Mouse (Mus musculus) MEL (cell line): ENCODE measurements around the gene Ltn1. TPM values are rescaled to one million over a fixed set of nuclear protein-coding genes. Genes with fewer than 3 reads are reported as not detected.

Experiments used
- DNase-seq: peaks from one replicate; pipeline ENCODE4 v3.0.0; 2011; ENCODE audit warnings: low read depth, low spot score
- H3K27ac ChIP-seq: 2 replicates; pipeline ENCODE4 v1.5.1; 2012; ENCODE audit warnings: low read depth, mild to moderate bottlenecking, control low read depth, low read length, moderate library complexity; ENCODE audit not compliant: control insufficient read depth
- H3K27me3 ChIP-seq, 2 experiments: fragments of 150-350 bp in 1 of 2; sonication (generic) in 1 of 2; 2 replicates each; pipeline ENCODE4 v1.6.1; 2012; ENCODE audit warnings: low read length in 2 of 2, mild to moderate bottlenecking in 2 of 2, improper control_type of control experiment in 1 of 2, moderate library complexity in 1 of 2; ENCODE audit not compliant: insufficient read depth in 2 of 2, control insufficient read depth in 1 of 2
- H3K36me3 ChIP-seq, 2 experiments: 2 replicates each; pipeline ENCODE4 v1.6.1; 2012 to 2014; ENCODE audit warnings: low read length in 2 of 2, improper control_type of control experiment in 1 of 2, inconsistent platforms in 1 of 2, mild to moderate bottlenecking in 1 of 2; ENCODE audit not compliant: insufficient read depth in 2 of 2, control insufficient read depth in 1 of 2
- H3K4me1 ChIP-seq, 2 experiments: fragments of 150-350 bp in 1 of 2; sonication (generic) in 1 of 2; 2 replicates each; pipeline ENCODE4 v1.6.1; 2012; ENCODE audit warnings: low read length in 2 of 2, improper control_type of control experiment in 1 of 2, mild to moderate bottlenecking in 1 of 2; ENCODE audit not compliant: insufficient read depth in 2 of 2, control insufficient read depth in 1 of 2
- H3K4me3 ChIP-seq, 2 experiments: fragments of 150-350 bp in 1 of 2; sonication (generic) in 1 of 2; 2 replicates each; pipeline ENCODE4 v1.5.1; 2012; ENCODE audit warnings: low read depth in 2 of 2, low read length in 2 of 2, mild to moderate bottlenecking in 2 of 2, moderate library complexity in 2 of 2, control low read depth in 1 of 2, improper control_type of control experiment in 1 of 2; ENCODE audit not compliant: control insufficient read depth in 1 of 2, insufficient read depth in 1 of 2
- H3K79me2 ChIP-seq: 2 replicates; pipeline ENCODE4 v1.6.1; 2012; ENCODE audit warnings: mild to moderate bottlenecking, low read length, moderate library complexity; ENCODE audit not compliant: control insufficient read depth, poor library complexity, insufficient read depth
- H3K9ac ChIP-seq: 2 replicates; pipeline ENCODE4 v1.6.1; 2012; ENCODE audit warnings: low read depth, mild to moderate bottlenecking, control low read depth, low read length, moderate library complexity; ENCODE audit not compliant: control insufficient read depth, poor library complexity, severe bottlenecking
- H3K9me3 ChIP-seq: fragments of 150-350 bp; sonication (generic); replicated peaks from 2 replicates; pipeline ENCODE4 v1.6.1; 2012; ENCODE audit warnings: mild to moderate bottlenecking, low read length, improper control_type of control experiment, moderate library complexity; ENCODE audit not compliant: insufficient read depth
- CHD1 ChIP-seq: IDR thresholded peaks from 2 replicates; pipeline ENCODE4 v1.6.1; 2012; ENCODE audit warnings: low read depth, mild to moderate bottlenecking, inconsistent platforms, low read length, improper control_type of control experiment
- CTCF ChIP-seq, 3 experiments: IDR thresholded peaks in 2 of 3; conservative IDR thresholded peaks in 1 of 3; 2 replicates each; pipeline ENCODE4 v1.5.1; 2011 to 2012; ENCODE audit warnings: low read length in 3 of 3, low read depth in 2 of 3, mild to moderate bottlenecking in 2 of 3, improper control_type of control experiment in 1 of 3, inconsistent platforms in 1 of 3, mixed read lengths in 1 of 3, moderate library complexity in 1 of 3; ENCODE audit not compliant: control insufficient read depth in 1 of 3, insufficient read depth in 1 of 3, poor library complexity in 1 of 3, severe bottlenecking in 1 of 3
- ELF1 ChIP-seq: IDR thresholded peaks from 2 replicates; pipeline ENCODE4 v1.6.1; 2014; ENCODE audit warnings: low read depth, mild to moderate bottlenecking, inconsistent platforms, low read length, improper control_type of control experiment, moderate library complexity
- ETS1 ChIP-seq: IDR thresholded peaks from 2 replicates; pipeline ENCODE4 v1.6.1; 2012; ENCODE audit warnings: low read depth, mild to moderate bottlenecking, inconsistent platforms, low read length, improper control_type of control experiment, moderate library complexity
- GATA1 ChIP-seq: IDR thresholded peaks from 2 replicates; pipeline ENCODE4 v1.6.1; 2011; ENCODE audit warnings: low read depth, low read length, improper control_type of control experiment
- KAT2A ChIP-seq: conservative IDR thresholded peaks from 2 replicates; pipeline ENCODE4 v1.6.1; 2012; ENCODE audit warnings: low read depth, low read length, improper control_type of control experiment, inconsistent platforms
- MAX ChIP-seq: IDR thresholded peaks from 2 replicates; pipeline ENCODE4 v1.6.1; 2011; ENCODE audit warnings: low read length, improper control_type of control experiment
- MEF2A ChIP-seq: IDR thresholded peaks from 2 replicates; pipeline ENCODE4 v1.6.1; 2014; ENCODE audit warnings: low read depth, mild to moderate bottlenecking, inconsistent platforms, low read length, improper control_type of control experiment; ENCODE audit not compliant: poor library complexity, insufficient replicate concordance, severe bottlenecking; ENCODE audit errors: extremely low read depth
- MYC ChIP-seq: IDR thresholded peaks from 2 replicates; pipeline ENCODE4 v1.6.1; 2011; ENCODE audit warnings: low read depth, mild to moderate bottlenecking, low read length, improper control_type of control experiment, moderate library complexity
- NRF1 ChIP-seq: IDR thresholded peaks from 2 replicates; pipeline ENCODE4 v1.6.1; 2014; ENCODE audit warnings: low read depth, mild to moderate bottlenecking, inconsistent platforms, low read length, improper control_type of control experiment, moderate library complexity; ENCODE audit not compliant: poor library complexity, insufficient read depth, severe bottlenecking
- POLR2A ChIP-seq, 2 experiments: IDR thresholded peaks; 2 replicates each; pipeline ENCODE4 v1.6.1; 2011 to 2012; ENCODE audit warnings: low read length in 2 of 2, mild to moderate bottlenecking in 2 of 2, control low read depth in 1 of 2, improper control_type of control experiment in 1 of 2, low read depth in 1 of 2, moderate library complexity in 1 of 2; ENCODE audit not compliant: control insufficient read depth in 1 of 2, insufficient read depth in 1 of 2, poor library complexity in 1 of 2
- POLR2AphosphoS5 ChIP-seq: IDR thresholded peaks from 2 replicates; pipeline ENCODE4 v1.6.1; 2012; ENCODE audit warnings: low read depth, borderline replicate concordance, mild to moderate bottlenecking, inconsistent platforms, low read length, moderate library complexity, mixed read lengths
- RAD21 ChIP-seq: IDR thresholded peaks from 2 replicates; pipeline ENCODE4 v1.6.1; 2011; ENCODE audit warnings: mild to moderate bottlenecking, low read depth, low read length, improper control_type of control experiment
- RCOR1 ChIP-seq: IDR thresholded peaks from 2 replicates; pipeline ENCODE4 v1.6.1; 2012; ENCODE audit warnings: low read depth, mild to moderate bottlenecking, inconsistent platforms, low read length, improper control_type of control experiment
- SIN3A ChIP-seq: IDR thresholded peaks from 2 replicates; pipeline ENCODE4 v1.6.1; 2012; ENCODE audit warnings: low read length, improper control_type of control experiment, inconsistent platforms
- SMC3 ChIP-seq: IDR thresholded peaks from 2 replicates; pipeline ENCODE4 v1.6.1; 2011; ENCODE audit warnings: low read depth, low read length, improper control_type of control experiment
- TBP ChIP-seq: IDR thresholded peaks from 2 replicates; pipeline ENCODE4 v1.8.0; 2011; ENCODE audit warnings: low read depth, low read length, improper control_type of control experiment
- UBTF ChIP-seq: IDR thresholded peaks from 2 replicates; pipeline ENCODE4 v1.6.1; 2012; ENCODE audit warnings: low read depth, mild to moderate bottlenecking, inconsistent platforms, low read length, improper control_type of control experiment, moderate library complexity, borderline replicate concordance; ENCODE audit not compliant: insufficient read depth
- ZNF384 ChIP-seq: IDR thresholded peaks from 2 replicates; pipeline ENCODE4 v1.6.1; 2012; ENCODE audit warnings: low read depth, mild to moderate bottlenecking, inconsistent platforms, low read length, improper control_type of control experiment
- polyA plus RNA-seq, 2 experiments: library from polyadenylated mRNA; stranded (reverse) in 1 of 2; unstranded in 1 of 2; fragments of >175 nt in 1 of 2; fragments of >200 nt in 1 of 2; gene quantifications; 2 replicates each; pipeline versions ENCODE4 v1.2.1 to v1.2.4; 2012; ENCODE audit warnings: low replicate concordance in 2 of 2, low read depth in 1 of 2; ENCODE audit not compliant: insufficient read length in 2 of 2, insufficient read depth in 1 of 2, missing spikeins in 1 of 2
- total RNA-seq: library from RNA; depleted of rRNA; stranded (reverse); fragments of 300-350 nt; gene quantifications from 2 replicates; pipeline ENCODE4 v1.2.3, GENCODE M21; 2012

Ltn1 gene
- total and polyA plus RNA-seq, 3 experiments = 16.0 to 55.9 (median 22.3) TPM

GRCm38 (mm10) chr16:87435411-87436205, 3.2 kb upstream of the Ltn1 start:
- DNase-seq = no peak
- no peaks in the 10 kb centered on the region for H3K9me3 ChIP-seq
- H3K36me3 ChIP-seq = peaks cover 0 to 10% of the 10 kb centered on the region in 2 experiments; a peak in 2 of 4 replicates
- H3K79me2 ChIP-seq = peaks cover 14% of the 10 kb centered on the region
- no peak overlapping the region for H3K4me3 ChIP-seq
- H3K9ac ChIP-seq = no peak overlapping the region
- H3K4me1 ChIP-seq = peaks cover 2 to 6% of the 10 kb centered on the region in 2 experiments; a peak in 3 of 4 replicates
- no peak overlapping the region for H3K27ac ChIP-seq
- TF ChIP-seq ELF1 (no peak), MAX (no peak), NRF1 (no peak), RCOR1 (no peak), MYC (no peak), GATA1 (no peak), SIN3A (no peak), TBP (no peak), ETS1 (no peak), CTCF (IDR thresholded peaks at IDR 0.05 in 2 of 3, conservative IDR thresholded peaks at IDR 0.05 in 1 of 3; ENCODE audit: control insufficient read depth in 1 of 3, insufficient read depth in 1 of 3, low read depth in 2 of 3, low read length in 3 of 3, poor library complexity in 1 of 3, severe bottlenecking in 1 of 3) (no peak), SMC3 (no peak), MEF2A (no peak), UBTF (no peak), POLR2AphosphoS5 (no peak), ZNF384 (no peak)
- no peaks in the 10 kb centered on the region for H3K27me3 ChIP-seq

- Histone ChIP-seq H3K36me3 (peaks cover 0 to 17% of the 10 kb centered on the region in 2 experiments; a peak in 2 of 4 replicates), H3K79me2 (peaks cover 20% of the 10 kb centered on the region), H3K27ac (no peak overlapping the region), H3K9ac (no peak overlapping the region), H3K27me3 (no peaks in the 10 kb centered on the region), H3K4me3 (no peak overlapping the region), H3K9me3 (no peaks in the 10 kb centered on the region), H3K4me1 (peaks cover 2 to 9% of the 10 kb centered on the region in 2 experiments; a peak in 3 of 4 replicates)
- DNase-seq = no peak
- TF ChIP-seq ELF1 (no peak), RAD21 (no peak), CHD1 (no peak), KAT2A (no peak), SMC3 (no peak), MEF2A (no peak), POLR2A (IDR thresholded peaks at IDR 0.05; ENCODE audit: control insufficient read depth in 1 of 2, insufficient read depth in 1 of 2, low read depth in 1 of 2, low read length in 2 of 2, poor library complexity in 1 of 2) (no peak)
Measured at GRCm38 (mm10) chr16:87434946-87435345, 2.5 kb upstream of the Ltn1 start.
